Mouse (Mus musculus) ES-E14 (cell line): Measurements from ENCODE around the gene Rab3c.

Source experiments
- HCFC1 ChIP-seq: IDR thresholded peaks from 2 replicates; pipeline ENCODE4 v1.6.1; 2012; ENCODE audit warnings: low read length, inconsistent platforms, borderline replicate concordance; ENCODE audit not compliant: insufficient read depth
- ZNF384 ChIP-seq: IDR thresholded peaks from 2 replicates; pipeline ENCODE4 v1.6.1; 2012; ENCODE audit warnings: low read depth, low read length, inconsistent platforms

DNA sequence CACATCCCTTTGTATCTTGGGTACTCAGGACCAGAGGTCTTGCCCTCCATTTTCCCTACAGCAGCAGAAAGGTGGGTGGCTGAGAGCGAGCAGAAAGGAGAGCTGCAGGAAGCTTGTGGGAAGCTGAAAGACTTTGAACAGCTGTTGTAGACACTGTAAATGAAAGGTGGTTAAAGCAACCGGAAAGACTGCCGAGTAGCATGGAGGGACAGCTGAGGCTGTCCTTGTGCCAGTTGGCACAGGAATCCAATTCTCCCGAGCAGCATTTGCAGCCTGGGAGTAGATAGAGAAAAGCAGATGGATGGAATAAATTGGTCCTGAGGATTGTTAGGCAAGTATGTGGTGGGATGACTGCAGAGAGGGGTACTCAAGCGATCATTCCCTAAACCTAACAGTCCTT lies 141.5 kb downstream of the Rab3c start:
- TF ChIP-seq ZNF384: no peak
- TF ChIP-seq HCFC1: no peak
